16 mouse cellular contexts compared by ENCODE assay signal in genomic region chr3:126625764-126626040, GRCm38 (mm10). TPM values are rescaled to one million over a fixed set of nuclear protein-coding genes. Genes with fewer than 3 reads are reported as not detected.
DNase-seq lines count a peak whose midpoint lies in the region; ATAC-seq and TF ChIP-seq lines count a peak whose summit lies in the region.
"Had no signal": no experiment of that assay in that cellular context is flagged by ENCODE, and none has a peak within 500 bp of the region (broad histone marks: within the 10 kb centered on the region; RNA-seq: fewer than 3 reads in every experiment).

No protein-coding gene starts in this region.

- H3K9ac ChIP-seq in intestine, embryonic 14.5 days (ENCODE audit: low read length): no peak overlapping the region
- H3K9ac ChIP-seq in intestine, postnatal 0 days (ENCODE audit: low read depth, low read length): no peak overlapping the region
- H3K9ac ChIP-seq in CH12.LX (ENCODE audit: insufficient read depth, low read depth): peak overlapping the region; percentile 39; the same call in 1 of the 2 replicates
- H3K9ac ChIP-seq: forebrain, embryonic 13.5 days; forebrain, postnatal 0 days; heart, embryonic 13.5 days; hindbrain, embryonic 15.5 days had no signal

- H3K9me3 ChIP-seq in intestine, embryonic 14.5 days (ENCODE audit: control insufficient read depth, low read length): no peaks in the 10 kb centered on the region
- H3K9me3 ChIP-seq in intestine, postnatal 0 days (ENCODE audit: control insufficient read depth): no peaks in the 10 kb centered on the region
- H3K9me3 ChIP-seq in CH12.LX (replicated peaks; ENCODE audit: low read length): no peaks in the 10 kb centered on the region
- H3K9me3 ChIP-seq: forebrain, embryonic 13.5 days; heart, embryonic 13.5 days; hindbrain, embryonic 15.5 days had no signal

- dilution Hi-C loops in CH12.LX (cut with MboI; ENCODE audit: extremely low pct_ligation_motif_present, extremely low pct_unique_long_range_greater_than_20kb, low sequenced_read_pairs): no loop called here

- H3K79me2 ChIP-seq in CH12.LX (replicated peaks; ENCODE audit: control insufficient read depth, extremely low read depth, insufficient read depth, poor library complexity, severe bottlenecking): peaks cover 72% of the 10 kb centered on the region

- no peak overlapping the region for H3K4me3 ChIP-seq in intestine, embryonic 14.5 days (ENCODE audit: low read depth, low read length)
- H3K4me3 ChIP-seq in intestine, postnatal 0 days (ENCODE audit: low read depth, low read length): no peak overlapping the region
- no peak overlapping the region for H3K4me3 ChIP-seq in CH12.LX (replicated peaks in 1 of 3; ENCODE audit: low read depth in 2 of 3, low read length in 2 of 3, poor library complexity in 1 of 3)
- H3K4me3 ChIP-seq: forebrain, embryonic 13.5 days; heart, embryonic 13.5 days; hindbrain, embryonic 15.5 days had no signal

- H3K27ac ChIP-seq in intestine, embryonic 14.5 days (ENCODE audit: low read depth): no peak overlapping the region
- H3K27ac ChIP-seq in intestine, postnatal 0 days (ENCODE audit: low read depth, low read length): no peak overlapping the region
- peak overlapping the region; percentile 28 for H3K27ac ChIP-seq in CH12.LX (ENCODE audit: insufficient read depth, low read depth)
- H3K27ac ChIP-seq: forebrain, embryonic 13.5 days; heart, embryonic 13.5 days; hindbrain, embryonic 15.5 days had no signal

- no peak for ATAC-seq in intestine, embryonic 14.5 days (replicated peaks; ENCODE audit: low FRiP score, low TSS enrichment, low read depth)
- no peak for ATAC-seq in intestine, postnatal 0 days
- ATAC-seq: forebrain, embryonic 13.5 days; forebrain, postnatal 0 days had no signal

- no peak overlapping the region for H3K4me2 ChIP-seq in intestine, embryonic 14.5 days (ENCODE audit: low read length)
- no peak overlapping the region for H3K4me2 ChIP-seq in intestine, postnatal 0 days (replicated peaks; ENCODE audit: low read depth)
- no peak overlapping the region; the same call in 1 of the 2 replicates for H3K4me2 ChIP-seq in CH12.LX (ENCODE audit: insufficient read depth, low read depth, poor library complexity, severe bottlenecking)
- H3K4me2 ChIP-seq: forebrain, embryonic 13.5 days; heart, embryonic 13.5 days; hindbrain, embryonic 15.5 days had no signal

- H3K27me3 ChIP-seq in intestine, embryonic 14.5 days (replicated peaks; ENCODE audit: control insufficient read depth, insufficient read depth, low read length): no peaks in the 10 kb centered on the region
- H3K27me3 ChIP-seq in intestine, postnatal 0 days (replicated peaks; ENCODE audit: control insufficient read depth, insufficient read depth, low read length): no peaks in the 10 kb centered on the region
- H3K27me3 ChIP-seq in CH12.LX (replicated peaks): no peaks in the 10 kb centered on the region
- H3K27me3 ChIP-seq: forebrain, embryonic 13.5 days; heart, embryonic 13.5 days; hindbrain, embryonic 15.5 days had no signal

- WGBS in intestine, embryonic 14.5 days: 89% methylated on average over 8 of the region's 8 CpGs
- WGBS in intestine, postnatal 0 days: 86% methylated on average over 8 of the region's 8 CpGs

- H3K4me1 ChIP-seq in intestine, embryonic 14.5 days (replicated peaks; ENCODE audit: control insufficient read depth, insufficient read depth, low read length): no peaks in the 10 kb centered on the region
- no peaks in the 10 kb centered on the region for H3K4me1 ChIP-seq in intestine, postnatal 0 days (replicated peaks; ENCODE audit: control insufficient read depth, insufficient read depth, low read length)
- H3K4me1 ChIP-seq in CH12.LX (ENCODE audit: control insufficient read depth in 1 of 2, insufficient read depth in 2 of 2): peaks cover 30 to 90% of the 10 kb centered on the region in 2 experiments
- H3K4me1 ChIP-seq: forebrain, embryonic 13.5 days; hindbrain, embryonic 15.5 days had no signal

- DNase-seq in cerebellum, postnatal 14 days: peak; percentile 50 to 59
- no peak for DNase-seq in cerebellum, adult 9-10 months
- peak; percentile 44 for DNase-seq in intestine, embryonic 14.5 days (ENCODE audit: low spot score)
- DNase-seq in CH12.LX (ENCODE audit: extremely low read depth): peak; percentile 31
- DNase-seq in brain, adult 2 months (ENCODE audit: low read depth, low spot score): peak; percentile 48
- DNase-seq in thymus, postnatal 14 days: no peak
- DNase-seq: adrenal gland, adult 2 months; adrenal gland, postnatal 25 days; forebrain, postnatal 0 days; gastrocnemius, postnatal 25 days; heart, postnatal 36 days; kidney, adult 11 months had no signal

- TF ChIP-seq RAD21 in CH12.LX (IDR thresholded peaks at IDR 0.05; ENCODE audit: low read depth, low read length): no peak

- TF ChIP-seq EP300 in CH12.LX (IDR thresholded peaks at IDR 0.05; ENCODE audit: low read length): no peak

- no peak for TF ChIP-seq CTCF in intestine, postnatal 0 days (IDR thresholded peaks at IDR 0.05; ENCODE audit: low read depth)
- no peak for TF ChIP-seq CTCF in CH12.LX (conservative IDR thresholded peaks at IDR 0.05 in 1 of 2, IDR thresholded peaks at IDR 0.05 in 1 of 2; ENCODE audit: low read depth in 2 of 2, low read length in 2 of 2)

- no peaks in the 10 kb centered on the region for H3K36me3 ChIP-seq in intestine, embryonic 14.5 days (ENCODE audit: control insufficient read depth, insufficient read depth, low read length)
- H3K36me3 ChIP-seq in intestine, postnatal 0 days (ENCODE audit: control insufficient read depth, insufficient read depth): no peaks in the 10 kb centered on the region
- H3K36me3 ChIP-seq in CH12.LX (replicated peaks in 1 of 2; ENCODE audit: control insufficient read depth in 1 of 2, insufficient read depth in 1 of 2, low read length in 1 of 2): peaks cover 0 to 21% of the 10 kb centered on the region in 2 experiments
- H3K36me3 ChIP-seq: hindbrain, embryonic 15.5 days had no signal

- TF ChIP-seq POLR2A in CH12.LX (IDR thresholded peaks at IDR 0.05; ENCODE audit: low read depth, low read length): no peak

- in situ Hi-C loops in CH12.LX (cut with MboI; ENCODE audit: low pct_ligation_motif_present, low pct_unique_long_range_greater_than_20kb, low sequenced_read_pairs): no loop called here

TF ChIP-seq in CH12.LX, 34 proteins besides CTCF, POLR2A, EP300 and RAD21:
- TF ChIP-seq TCF12 (IDR thresholded peaks at IDR 0.05; ENCODE audit: low read depth, low read length): no peak
- TF ChIP-seq ETS1 (conservative IDR thresholded peaks at IDR 0.05; ENCODE audit: low read depth, low read length): no peak
- TF ChIP-seq RCOR1 (conservative IDR thresholded peaks at IDR 0.05; ENCODE audit: low read depth, low read length): no peak
TF ChIP-seq in CH12.LX: peak in this region for 0.

RNA-seq across cellular contexts. Expression of gene Camk2d, which starts 29.6 kb away (rescaled TPM):
- polyA plus RNA-seq in intestine, embryonic 14.5 days (2014; fragmentation: Nextera tagmentation; extraction: Ambion mirVana): 45.8 and 47.0 TPM in 2 replicates
- 42.6 and 50.4 TPM in 2 replicates for polyA plus RNA-seq in intestine, postnatal 0 days (2015; fragmentation: Nextera tagmentation; extraction: Ambion mirVana)
- total RNA-seq in CH12.LX (2012; rRNA removed) (59.7 and 80.4 TPM in 2 replicates), CH12.LX (2014; rRNA removed) (64.6 and 77.3 TPM in 2 replicates)
- polyA plus RNA-seq in CH12.LX (2012; ENCODE audit: insufficient read length, low read depth): 66.1 and 68.9 TPM in 2 replicates

Comparison
In these comparisons a context has a peak if more than half of its experiments do, and no peak if none do; other contexts are left out.
1. DNase-seq: peak in cerebellum, postnatal 14 days (2 of 2), intestine, embryonic 14.5 days (single experiment), CH12.LX (single experiment) and brain, adult 2 months (single experiment); none in cerebellum, adult 9-10 months (single experiment) and thymus, postnatal 14 days (single experiment).